Mouse (Mus musculus) neural tube, embryonic 14.5 days (tissue): ENCODE measurements at regions not wholly inside any gene's neighbourhood (a gene's known extent, or its start where the extent isn't known, plus 50 kb on each side); places are given as distances from the start of the nearest gene placed in this dataset.

Source experiments
- ATAC-seq: fragments of 200-750 bp; cut with Nextera tagmentation; 2 replicates; pipeline ENCODE4 v1.8.0; 2017; ENCODE audit warnings: low read depth, mild to moderate bottlenecking, moderate TSS enrichment, moderate library complexity
- H3K27ac ChIP-seq: fragments of 300-500 bp; sonication (generic); 2 replicates; pipeline ENCODE4 v1.5.1; 2014; ENCODE audit warnings: low read depth, mild to moderate bottlenecking, control low read depth, low read length, moderate library complexity, mixed read lengths
- H3K27me3 ChIP-seq: fragments of 300-500 bp; sonication (generic); 2 replicates; pipeline ENCODE4 v1.6.1; 2014; ENCODE audit warnings: low read length; ENCODE audit not compliant: control insufficient read depth, insufficient read depth
- H3K36me3 ChIP-seq: fragments of 300-500 bp; sonication (generic); 2 replicates; pipeline ENCODE4 v1.6.1; 2014; ENCODE audit warnings: low read length, mixed read lengths; ENCODE audit not compliant: control insufficient read depth, insufficient read depth
- H3K4me1 ChIP-seq: fragments of 300-500 bp; sonication (generic); 2 replicates; pipeline ENCODE4 v1.6.1; 2014; ENCODE audit warnings: low read length; ENCODE audit not compliant: control insufficient read depth, insufficient read depth
- H3K4me2 ChIP-seq: fragments of 300-500 bp; sonication (generic); 2 replicates; pipeline ENCODE4 v1.6.1; 2014; ENCODE audit warnings: mild to moderate bottlenecking, low read depth, low read length, control low read depth
- H3K4me3 ChIP-seq: fragments of 300-500 bp; sonication (generic); 2 replicates; pipeline ENCODE4 v1.5.1; 2014; ENCODE audit warnings: low read depth, low read length, control low read depth, mixed read lengths
- H3K9ac ChIP-seq: fragments of 300-500 bp; sonication (generic); replicated peaks from 2 replicates; pipeline ENCODE4 v1.6.1; 2014; ENCODE audit warnings: low read depth, mild to moderate bottlenecking, control low read depth, low read length, mixed read lengths
- H3K9me3 ChIP-seq: fragments of 300-500 bp; sonication (generic); 2 replicates; pipeline ENCODE4 v1.6.1; 2016; ENCODE audit warnings: low read length; ENCODE audit not compliant: control insufficient read depth
- WGBS: fragments of 180-500 bp; shearing (Covaris S2); extraction: QIAGEN DNeasy Blood & Tissue Kit; methylation state at CpG from one replicate; pipeline ENCODE4 v1.1.7; 2014; 5-methylcytosine and 5-hydroxymethylcytosine counted together

DNA sequence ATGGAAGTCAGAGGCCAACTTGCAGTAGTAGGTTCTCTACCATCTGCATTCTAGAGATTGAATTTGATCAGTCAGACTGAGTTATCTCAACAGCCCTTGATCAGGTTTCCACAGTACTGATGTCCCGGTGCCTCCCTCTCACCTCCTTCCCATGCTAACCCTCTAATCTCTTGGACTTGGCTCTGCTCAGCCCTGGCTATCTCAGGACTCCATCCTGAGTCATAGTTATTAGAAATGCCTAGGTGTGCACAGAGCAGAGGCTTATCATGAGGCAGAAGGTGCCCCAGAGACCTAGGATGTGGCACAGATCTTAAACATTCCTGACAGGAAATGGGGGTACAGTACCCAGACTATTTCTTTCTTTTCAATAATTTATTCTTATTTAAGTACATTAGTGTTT is 87.3 kb downstream of the Snrpe start:
- Histone ChIP-seq H3K9ac (no peak overlapping the region), H3K4me2 (no peak overlapping the region), H3K36me3 (no peaks in the 10 kb centered on the region), H3K9me3 (no peaks in the 10 kb centered on the region), H3K27me3 (no peaks in the 10 kb centered on the region), H3K4me3 (no peak overlapping the region), H3K27ac (no peak overlapping the region), H3K4me1 (no peaks in the 10 kb centered on the region)
- 100% methylated on average over 1 of the region's 1 CpGs for WGBS
- no peak for ATAC-seq

DNA sequence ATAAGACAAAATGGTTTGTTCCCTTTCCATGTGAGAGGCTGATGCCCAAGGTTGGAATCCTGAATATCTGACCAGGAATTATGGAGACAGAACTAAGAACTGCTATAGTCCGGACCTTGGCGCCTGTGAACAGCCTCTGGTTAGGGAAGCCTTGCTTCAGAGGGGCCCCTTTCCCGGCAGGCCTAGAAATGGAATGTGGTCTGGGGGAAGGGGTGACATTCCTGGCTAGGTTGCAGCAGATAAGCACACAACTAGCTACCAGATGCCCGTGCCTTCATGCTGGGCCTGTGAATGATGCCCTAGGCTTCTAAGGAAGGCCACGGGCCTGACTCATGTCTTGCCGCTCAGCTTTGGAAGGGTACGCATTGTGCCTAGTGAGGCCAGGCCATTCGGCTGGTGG is 89.4 kb downstream of the Snrpe start:
- H3K4me2 ChIP-seq, result no peak overlapping the region
- H3K27ac ChIP-seq, result no peak overlapping the region
- no peaks in the 10 kb centered on the region for H3K27me3 ChIP-seq
- H3K4me1 ChIP-seq, result no peaks in the 10 kb centered on the region
- no peak overlapping the region for H3K4me3 ChIP-seq
- ATAC-seq, result no peak
- H3K36me3 ChIP-seq, result no peaks in the 10 kb centered on the region
- 86% methylated on average over 8 of the region's 8 CpGs for WGBS
- H3K9ac ChIP-seq, result no peak overlapping the region
- no peaks in the 10 kb centered on the region for H3K9me3 ChIP-seq

DNA sequence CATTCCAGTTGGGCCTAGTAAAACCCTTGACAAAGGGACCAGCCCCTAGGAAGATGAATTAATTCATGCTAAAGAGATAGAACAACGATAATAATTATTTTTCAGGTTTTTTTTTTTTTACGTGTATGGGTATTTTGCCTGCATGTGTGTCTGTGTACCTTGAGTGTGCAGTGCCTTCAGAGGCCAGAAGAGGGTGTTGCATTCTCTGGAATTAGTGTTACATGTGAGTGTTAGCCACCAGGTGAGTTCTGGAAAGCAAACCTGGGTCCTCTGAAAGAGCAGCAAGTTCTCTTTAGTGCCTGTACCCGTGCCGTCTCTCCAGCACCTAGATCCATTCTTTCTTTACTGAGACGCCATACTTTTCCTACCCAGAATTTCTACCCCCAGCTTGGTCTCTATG is 92.8 kb upstream of the Sox13 start:
- Histone ChIP-seq H3K4me2 (no peak overlapping the region), H3K36me3 (no peaks in the 10 kb centered on the region), H3K27me3 (no peaks in the 10 kb centered on the region), H3K4me1 (no peaks in the 10 kb centered on the region), H3K9ac (no peak overlapping the region), H3K4me3 (no peak overlapping the region), H3K9me3 (no peaks in the 10 kb centered on the region), H3K27ac (no peak overlapping the region)
- WGBS, result 93% methylated on average over 5 of the region's 5 CpGs
- no peak for ATAC-seq

DNA sequence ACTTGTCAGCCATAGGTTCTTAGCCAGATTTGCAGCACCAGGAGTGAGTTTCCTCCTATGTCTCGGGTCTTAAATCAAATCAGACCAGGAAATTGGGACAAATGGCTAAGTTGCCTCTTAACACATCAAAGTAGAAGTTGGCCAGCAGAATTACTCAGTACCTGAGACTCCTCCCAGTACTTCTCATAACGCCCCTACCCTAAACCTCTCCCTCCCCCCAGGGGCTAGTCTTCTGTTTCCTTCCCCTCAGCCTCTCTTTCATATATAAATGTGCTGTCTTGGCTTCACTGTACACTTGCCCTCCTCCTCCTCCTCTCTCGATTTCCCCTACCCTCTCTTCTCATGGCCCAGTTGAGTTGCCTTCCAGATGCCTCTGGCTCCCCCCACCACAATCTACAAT is 79.9 kb upstream of the Sox13 start:
- H3K4me2 ChIP-seq, result no peak overlapping the region
- 59% methylated on average over 3 of the region's 3 CpGs for WGBS
- H3K27ac ChIP-seq, result no peak overlapping the region
- H3K4me3 ChIP-seq, result no peak overlapping the region
- H3K4me1 ChIP-seq, result no peaks in the 10 kb centered on the region
- no peaks in the 10 kb centered on the region for H3K27me3 ChIP-seq
- no peaks in the 10 kb centered on the region for H3K9me3 ChIP-seq
- H3K36me3 ChIP-seq, result no peaks in the 10 kb centered on the region
- H3K9ac ChIP-seq, result no peak overlapping the region
- ATAC-seq, result no peak

DNA sequence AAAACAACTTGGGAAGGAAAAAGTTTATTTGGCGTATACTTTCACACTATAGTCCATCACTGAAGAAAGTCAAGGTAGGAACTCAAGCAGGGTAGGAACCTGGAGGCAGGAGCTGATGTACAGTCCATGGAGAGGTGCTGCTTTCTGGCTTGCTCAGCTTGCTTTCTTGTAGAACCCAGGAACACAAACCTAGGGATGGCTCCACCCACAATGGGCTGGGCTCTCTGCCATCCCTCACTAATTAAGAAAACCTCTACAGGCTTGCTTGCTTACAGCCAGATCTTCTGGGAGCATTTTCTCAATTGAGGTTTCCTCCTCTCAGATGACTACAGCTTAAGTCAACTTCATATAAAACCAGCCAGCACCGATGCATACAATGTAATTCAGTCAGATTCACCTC is 79.2 kb upstream of the Sox13 start:
- Histone ChIP-seq H3K27ac (no peak overlapping the region), H3K4me2 (no peak overlapping the region), H3K9me3 (no peaks in the 10 kb centered on the region), H3K36me3 (no peaks in the 10 kb centered on the region), H3K4me1 (no peaks in the 10 kb centered on the region), H3K9ac (no peak overlapping the region), H3K27me3 (no peaks in the 10 kb centered on the region), H3K4me3 (no peak overlapping the region)
- WGBS, result 94% methylated on average over 2 of the region's 2 CpGs
- no peak for ATAC-seq

DNA sequence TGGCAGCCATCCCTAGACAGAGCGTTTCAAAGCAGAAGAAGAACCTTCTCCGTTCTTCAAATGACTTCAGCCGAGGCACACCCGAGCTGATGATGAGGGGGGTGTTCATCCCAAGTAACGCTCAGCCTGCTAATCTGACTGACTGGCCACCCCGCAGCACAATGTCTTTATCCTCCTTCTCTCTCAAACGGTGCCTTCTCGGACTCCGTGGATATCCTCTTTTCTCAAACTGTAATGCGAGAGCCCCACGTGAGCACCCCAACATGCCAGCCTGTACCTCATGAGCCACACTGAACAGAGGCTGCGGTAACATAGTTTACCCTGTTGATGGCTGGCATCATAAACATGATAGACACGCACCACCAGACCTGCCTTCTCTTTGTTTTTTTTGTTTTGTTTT is 76.8 kb upstream of the Sox13 start:
- 46% methylated on average over 13 of the region's 13 CpGs for WGBS
- no peak overlapping the region for H3K9ac ChIP-seq

DNA sequence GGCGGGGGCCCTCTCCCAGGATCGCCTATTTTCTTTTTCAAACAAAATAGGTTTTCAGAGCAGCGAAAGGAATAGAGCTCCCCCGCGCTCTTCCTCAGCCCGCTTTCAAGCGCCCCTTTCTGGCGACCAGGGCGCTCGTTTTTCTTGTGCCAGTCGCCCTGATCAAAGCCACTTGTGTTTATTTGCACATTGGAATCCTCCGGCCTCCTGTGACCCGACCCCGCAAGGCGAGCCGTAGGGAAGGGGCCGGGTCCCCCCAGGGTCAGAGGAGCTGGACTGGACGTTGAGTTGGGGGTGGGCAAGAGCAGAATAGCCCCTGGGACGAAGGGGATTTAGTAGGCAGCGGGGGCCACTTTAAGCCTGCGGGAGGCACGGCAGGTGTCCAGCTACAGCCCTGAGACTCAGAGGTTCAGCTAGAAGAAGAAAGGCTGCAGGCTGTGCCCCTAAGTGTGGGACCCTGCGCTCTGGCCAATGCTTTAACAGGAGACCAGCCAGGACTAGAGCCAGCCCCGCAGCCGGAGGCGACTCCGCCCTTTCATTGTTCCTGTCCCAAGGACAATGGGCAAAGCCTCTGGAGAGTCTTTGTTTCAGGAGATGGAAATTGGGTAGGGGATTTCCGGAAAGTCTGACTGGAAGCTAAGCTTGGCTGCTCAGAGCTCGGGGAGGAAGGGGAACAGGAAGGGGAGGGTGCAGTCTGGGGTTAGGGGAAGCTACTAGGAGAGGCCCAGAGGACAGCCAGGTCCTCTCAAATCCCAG is 69.0 kb upstream of the Sox13 start:
- H3K27me3 ChIP-seq, result no peaks in the 10 kb centered on the region
- H3K4me2 ChIP-seq, result peak overlapping the region; percentile 61
- peak overlapping the region; percentile 21 for H3K4me3 ChIP-seq
- H3K4me1 ChIP-seq, result peaks cover 19% of the 10 kb centered on the region
- H3K27ac ChIP-seq, result peak overlapping the region; percentile 89
- ATAC-seq, result peak; percentile 68
- 1% methylated on average over 29 of the region's 29 CpGs for WGBS
- H3K36me3 ChIP-seq, result no peaks in the 10 kb centered on the region
- H3K9me3 ChIP-seq, result no peaks in the 10 kb centered on the region
- H3K9ac ChIP-seq, result peak overlapping the region; percentile 60

More for the DNA sequence above, 76.8 kb upstream of the Sox13 start:
- no peak for ATAC-seq
- no peak overlapping the region for H3K27ac ChIP-seq
- H3K4me3 ChIP-seq, result no peak overlapping the region
- no peaks in the 10 kb centered on the region for H3K27me3 ChIP-seq
- H3K4me2 ChIP-seq, result no peak overlapping the region
- H3K4me1 ChIP-seq, result no peaks in the 10 kb centered on the region
- no peaks in the 10 kb centered on the region for H3K9me3 ChIP-seq
- H3K36me3 ChIP-seq, result no peaks in the 10 kb centered on the region

DNA sequence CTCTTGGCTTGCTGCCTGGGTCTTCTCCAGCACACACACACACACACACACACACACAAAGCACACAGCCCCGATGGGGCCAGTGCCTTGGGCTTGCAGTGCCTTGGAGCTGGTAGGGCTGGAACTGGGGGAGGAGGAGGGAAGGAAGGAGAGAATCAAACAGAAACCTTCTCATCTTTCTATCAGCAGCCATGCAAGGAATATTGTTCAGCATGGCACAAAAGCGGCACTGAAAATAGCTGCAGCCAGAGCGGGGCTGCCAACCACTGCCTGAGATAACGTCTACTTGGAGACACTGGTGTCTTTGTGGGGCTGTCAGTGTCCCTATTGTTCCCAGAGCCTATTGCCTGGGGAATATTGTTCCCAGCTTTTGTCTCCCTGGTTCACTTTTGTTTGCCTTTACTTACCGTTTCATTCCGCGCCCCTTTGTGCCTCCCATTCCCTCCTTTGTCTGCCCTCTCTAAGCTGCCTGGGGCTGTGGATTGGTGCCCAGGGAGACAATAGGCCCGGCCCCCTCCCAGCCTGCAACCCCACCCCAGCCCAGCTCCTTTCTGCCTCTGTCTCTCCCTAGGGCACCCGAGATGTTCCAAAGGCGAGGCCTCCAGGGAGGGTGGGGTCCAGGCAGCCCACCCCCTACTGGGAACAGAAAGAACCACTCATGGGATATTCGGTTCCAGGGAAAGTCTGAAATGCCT is 68.3 kb upstream of the Sox13 start:
- WGBS, result 4% methylated on average over 11 of the region's 11 CpGs
- Histone ChIP-seq H3K9me3 (no peaks in the 10 kb centered on the region), H3K4me2 (peak overlapping the region; percentile 61), H3K27ac (peak overlapping the region; percentile 89), H3K4me1 (peaks cover 19% of the 10 kb centered on the region), H3K4me3 (peak overlapping the region; percentile 21), H3K9ac (peak overlapping the region; percentile 60), H3K27me3 (no peaks in the 10 kb centered on the region), H3K36me3 (no peaks in the 10 kb centered on the region)
- ATAC-seq, result peak; percentile 90

DNA sequence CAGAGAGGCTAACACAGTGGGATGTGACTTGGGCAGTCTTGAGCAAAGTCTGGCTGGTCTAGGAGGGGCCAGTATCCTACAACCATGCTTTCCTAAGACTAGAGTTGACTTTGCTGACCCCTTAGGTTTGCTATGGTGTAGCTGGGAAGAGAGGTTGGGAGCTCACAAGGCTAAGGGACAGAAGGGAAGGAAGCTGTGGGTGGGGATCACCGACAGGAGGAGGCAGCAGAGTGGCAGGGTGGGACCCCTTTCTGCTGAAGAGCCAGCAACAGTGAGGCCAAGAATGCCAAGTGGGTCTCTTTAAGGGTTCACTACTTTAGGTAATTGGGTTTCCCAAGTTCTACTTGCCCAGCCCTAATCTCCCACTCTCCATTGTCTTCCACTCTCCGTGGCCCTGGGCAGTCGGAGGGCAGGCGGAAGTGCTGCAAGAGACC is 67.7 kb upstream of the Sox13 start:
- Histone ChIP-seq H3K4me1 (peaks cover 19% of the 10 kb centered on the region), H3K27me3 (no peaks in the 10 kb centered on the region), H3K4me3 (no peak overlapping the region), H3K36me3 (no peaks in the 10 kb centered on the region), H3K9me3 (no peaks in the 10 kb centered on the region), H3K27ac (peak overlapping the region; percentile 89), H3K4me2 (peak overlapping the region; percentile 61; the same call in 1 of the 2 replicates), H3K9ac (peak overlapping the region; percentile 60)
- ATAC-seq, result peak; percentile 17; the same call in 1 of the 2 replicates
- WGBS, result 0% methylated on average over 4 of the region's 4 CpGs
